Mouse (Mus musculus) brain, embryonic 14.5 days (tissue): ENCODE results near the gene Mis12.

Source experiments
- CTCF ChIP-seq: fragments of 200-500 bp; IDR thresholded peaks from 2 replicates; pipeline ENCODE4 v1.5.1; 2012; ENCODE audit warnings: inconsistent platforms, mild to moderate bottlenecking, moderate library complexity, borderline replicate concordance; ENCODE audit not compliant: insufficient read depth, insufficient read length; ENCODE audit errors: extremely low read depth
- POLR2A ChIP-seq: fragments of 200-500 bp; IDR thresholded peaks from 2 replicates; pipeline ENCODE4 v1.6.1; 2012; ENCODE audit warnings: mild to moderate bottlenecking, inconsistent platforms, borderline replicate concordance; ENCODE audit not compliant: poor library complexity, insufficient read depth, insufficient read length, severe bottlenecking; ENCODE audit errors: extremely low read depth

DNA sequence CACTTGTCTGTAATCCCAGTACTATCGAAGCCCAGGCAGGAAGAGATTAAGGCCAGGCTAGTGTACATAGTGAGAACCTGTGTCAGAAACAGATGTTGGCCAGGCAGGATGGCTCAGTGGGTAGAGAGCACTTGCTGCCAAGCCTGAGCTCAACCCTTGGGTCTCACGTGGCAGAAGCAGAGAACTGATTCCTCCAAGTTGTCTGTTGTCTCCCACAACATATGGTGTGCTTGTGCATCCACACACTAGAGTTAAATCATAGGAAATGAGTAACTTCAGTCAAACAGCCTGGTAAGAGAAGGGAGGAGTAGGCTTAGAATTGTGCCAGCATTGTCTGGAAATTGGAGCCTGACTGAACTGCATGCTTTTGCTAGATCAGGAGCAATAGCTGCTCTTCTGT is 44.2 kb upstream of the Mis12 start:
- TF ChIP-seq POLR2A = no peak
- no peak for TF ChIP-seq CTCF
